Mouse (Mus musculus) limb, embryonic 14.5 days (tissue): ENCODE measurements around the gene Sult2b1. TPM values are rescaled to one million over a fixed set of nuclear protein-coding genes. Genes with fewer than 3 reads are reported as not detected.
A peak's percentile ranks its signal among the peaks of the same experiment; 100 is the strongest.

Experiments used
- ATAC-seq: fragments of 200-750 bp; cut with Nextera tagmentation; 2 replicates; pipeline ENCODE4 v1.8.0; 2017; ENCODE audit warnings: low read depth, moderate number of reproducible peaks, moderate TSS enrichment; ENCODE audit not compliant: low FRiP score
- DNase-seq: peaks from one replicate; pipeline ENCODE4 v3.0.0-alpha.2; 2015; ENCODE audit warnings: low spot score
- H3K27ac ChIP-seq: fragments of 300-500 bp; sonication (generic); replicated peaks from 2 replicates; pipeline ENCODE4 v1.5.1; 2014; ENCODE audit warnings: low read depth, mild to moderate bottlenecking, low read length, moderate library complexity, mixed read lengths
- H3K27me3 ChIP-seq: fragments of 300-500 bp; sonication (generic); 2 replicates; pipeline ENCODE4 v1.6.1; 2014; ENCODE audit warnings: low read length, mixed read lengths; ENCODE audit not compliant: control insufficient read depth, insufficient read depth
- H3K36me3 ChIP-seq: fragments of 300-500 bp; sonication (generic); 2 replicates; pipeline ENCODE4 v1.6.1; 2014; ENCODE audit warnings: mild to moderate bottlenecking, low read length, moderate library complexity, mixed read lengths; ENCODE audit not compliant: control insufficient read depth, insufficient read depth
- H3K4me1 ChIP-seq: fragments of 300-500 bp; sonication (generic); 2 replicates; pipeline ENCODE4 v1.6.1; 2014; ENCODE audit warnings: antibody characterized with exemption, low read length, mixed read lengths; ENCODE audit not compliant: control insufficient read depth, insufficient read depth
- H3K4me2 ChIP-seq: fragments of 300-500 bp; sonication (generic); replicated peaks from 2 replicates; pipeline ENCODE4 v1.6.1; 2014; ENCODE audit warnings: low read depth, mild to moderate bottlenecking, low read length, moderate library complexity; ENCODE audit not compliant: severe bottlenecking
- H3K4me3 ChIP-seq: fragments of 300-500 bp; sonication (generic); replicated peaks from 2 replicates; pipeline ENCODE4 v1.5.1; 2014; ENCODE audit warnings: low read length
- H3K9ac ChIP-seq: fragments of 300-500 bp; sonication (generic); 2 replicates; pipeline ENCODE4 v1.6.1; 2014; ENCODE audit warnings: mild to moderate bottlenecking, low read depth, low read length, moderate library complexity; ENCODE audit not compliant: severe bottlenecking
- H3K9me3 ChIP-seq: fragments of 300-500 bp; sonication (generic); 2 replicates; pipeline ENCODE4 v1.6.1; 2016; ENCODE audit warnings: low read length; ENCODE audit not compliant: control insufficient read depth
- POLR2A ChIP-seq: fragments of 200-500 bp; IDR thresholded peaks from 2 replicates; pipeline ENCODE4 v1.8.0; 2012; ENCODE audit warnings: inconsistent platforms, mild to moderate bottlenecking, moderate library complexity, borderline replicate concordance; ENCODE audit not compliant: insufficient read depth, insufficient read length; ENCODE audit errors: extremely low read depth
- WGBS: fragments of 180-500 bp; shearing (Covaris S2); extraction: QIAGEN DNeasy Blood & Tissue Kit; methylation state at CpG from one replicate; pipeline ENCODE4 v1.1.7; 2014; 5-methylcytosine and 5-hydroxymethylcytosine counted together
- polyA plus RNA-seq, 2 experiments: library from polyadenylated mRNA; depleted of rRNA in 1 of 2; stranded (reverse) in 1 of 2; unstranded in 1 of 2; fragments of >200 nt; fragmentation: Nextera tagmentation in 1 of 2; extraction: Ambion mirVana in 1 of 2; gene quantifications; 2 replicates each; pipeline versions ENCODE4 v1.2.1 to v1.2.3; 2012 to 2014

The Sult2b1 gene
- polyA plus RNA-seq, 2 experiments: 8.9 to 31.7 TPM

DNA sequence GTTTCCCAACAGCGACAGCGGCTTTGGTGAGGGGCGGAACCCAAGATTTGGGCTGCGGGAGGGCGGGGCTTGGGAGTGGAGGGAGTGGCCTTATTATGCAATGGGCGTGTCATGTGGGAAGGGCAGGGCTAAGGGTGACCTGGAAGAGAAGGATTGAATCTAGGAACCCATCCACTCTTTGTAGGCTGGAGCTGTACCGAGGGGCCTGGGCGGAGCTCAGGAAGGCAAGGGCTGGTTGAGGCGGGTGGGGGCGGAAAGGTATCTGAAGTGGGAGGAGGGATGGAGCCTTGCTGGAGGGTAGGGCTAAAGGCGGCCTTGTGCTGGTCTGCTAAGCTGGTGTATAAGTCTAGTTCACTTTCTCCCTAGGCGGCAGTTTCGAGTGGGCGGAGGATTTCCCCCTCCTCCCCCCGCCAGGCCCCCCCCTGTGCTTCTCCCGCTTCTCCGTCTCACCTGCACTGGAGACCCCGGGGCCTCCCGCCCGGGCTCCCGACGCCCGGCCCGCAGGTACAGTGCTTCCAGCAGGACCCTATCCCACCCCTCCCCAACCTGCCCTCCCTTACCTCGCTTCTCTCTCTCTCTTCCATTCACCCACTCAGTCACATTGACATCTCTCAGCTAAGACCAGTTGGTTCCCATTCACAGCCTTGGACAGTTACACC is 16.2 kb upstream of the Sult2b1 start:
- peaks cover 22% of the 10 kb centered on the region for H3K4me1 ChIP-seq
- ATAC-seq (0 out of 2 replicates have a peak, but pooled peaks have one; percentile 27), DNase-seq (no peak)
- TF ChIP-seq POLR2A: no peak
- no peaks in the 10 kb centered on the region; the same call in 1 of the 2 replicates for H3K9me3 ChIP-seq
- WGBS: 23% methylated on average over 21 of the region's 25 CpGs
- peak overlapping the region; percentile 8; the same call in 1 of the 2 replicates for H3K4me3 ChIP-seq
- no peak overlapping the region for H3K27ac ChIP-seq
- peaks cover 23% of the 10 kb centered on the region; the same call in 1 of the 2 replicates for H3K27me3 ChIP-seq
- peak overlapping the region; percentile 30 for H3K4me2 ChIP-seq
- H3K9ac ChIP-seq: no peak overlapping the region
- H3K36me3 ChIP-seq: peaks cover 22% of the 10 kb centered on the region

DNA sequence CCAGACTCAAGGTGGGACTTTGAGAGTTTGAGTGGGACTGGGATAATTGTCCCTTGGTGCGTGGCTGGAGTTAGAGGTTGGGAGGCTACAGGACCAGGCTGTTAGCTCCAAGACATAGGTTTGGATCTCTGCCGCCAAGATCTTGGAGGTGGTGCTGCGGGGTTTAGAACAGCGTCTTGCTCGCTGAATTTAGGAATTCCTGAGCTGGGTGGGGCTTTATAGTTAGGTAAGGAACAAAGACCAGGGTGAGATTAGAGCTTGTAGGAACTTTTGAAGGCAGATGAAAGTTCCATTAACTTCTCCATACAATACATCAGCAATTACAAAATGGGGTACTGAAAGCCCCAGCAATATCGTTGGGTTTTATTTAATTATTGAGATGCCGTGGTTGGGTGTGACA is 15.5 kb upstream of the Sult2b1 start:
- peaks cover 23% of the 10 kb centered on the region; the same call in 1 of the 2 replicates for H3K27me3 ChIP-seq
- WGBS: 35% methylated on average over 7 of the region's 7 CpGs
- TF ChIP-seq POLR2A: no peak
- no peak for ATAC-seq
- no peaks in the 10 kb centered on the region; the same call in 1 of the 2 replicates for H3K9me3 ChIP-seq
- H3K4me1 ChIP-seq: peaks cover 22% of the 10 kb centered on the region
- no peak overlapping the region for H3K9ac ChIP-seq
- H3K36me3 ChIP-seq: peaks cover 29% of the 10 kb centered on the region
- peak overlapping the region; percentile 30; the same call in 1 of the 2 replicates for H3K4me2 ChIP-seq
- H3K4me3 ChIP-seq: 0 out of 2 replicates have a peak overlapping the region, but pooled peaks have one; percentile 8
- DNase-seq: no peak
- no peak overlapping the region for H3K27ac ChIP-seq

DNA sequence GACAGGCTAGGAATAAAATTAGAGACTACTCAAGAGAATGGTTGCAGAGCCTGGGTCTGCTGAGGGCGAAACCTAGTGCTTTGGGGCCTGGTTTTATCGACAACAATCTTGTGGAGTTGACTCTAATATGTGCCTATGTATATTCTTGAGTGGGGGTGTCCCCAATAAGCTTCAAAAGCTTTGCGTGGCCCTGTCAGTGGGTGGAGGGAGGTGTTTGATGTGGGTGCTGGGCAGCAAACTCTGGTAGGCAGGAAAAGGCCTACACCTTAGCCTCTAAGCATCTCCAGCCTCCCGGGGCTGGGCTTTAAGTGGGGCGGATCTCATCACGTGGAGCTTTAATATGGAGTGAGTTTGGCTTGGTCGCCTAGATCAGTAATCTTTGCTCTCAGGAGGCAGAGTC is 14.5 kb upstream of the Sult2b1 start:
- peak overlapping the region; percentile 45 for H3K4me3 ChIP-seq
- WGBS: 52% methylated on average over 7 of the region's 7 CpGs
- ATAC-seq: no peak
- H3K4me2 ChIP-seq: peak overlapping the region; percentile 82; the same call in 1 of the 2 replicates
- peaks cover 23% of the 10 kb centered on the region; the same call in 1 of the 2 replicates for H3K27me3 ChIP-seq
- H3K4me1 ChIP-seq: peaks cover 22% of the 10 kb centered on the region
- H3K9me3 ChIP-seq: no peaks in the 10 kb centered on the region; the same call in 1 of the 2 replicates
- peaks cover 39% of the 10 kb centered on the region for H3K36me3 ChIP-seq
- TF ChIP-seq POLR2A: no peak
- DNase-seq: no peak
- H3K9ac ChIP-seq: no peak overlapping the region
- no peak overlapping the region for H3K27ac ChIP-seq

DNA sequence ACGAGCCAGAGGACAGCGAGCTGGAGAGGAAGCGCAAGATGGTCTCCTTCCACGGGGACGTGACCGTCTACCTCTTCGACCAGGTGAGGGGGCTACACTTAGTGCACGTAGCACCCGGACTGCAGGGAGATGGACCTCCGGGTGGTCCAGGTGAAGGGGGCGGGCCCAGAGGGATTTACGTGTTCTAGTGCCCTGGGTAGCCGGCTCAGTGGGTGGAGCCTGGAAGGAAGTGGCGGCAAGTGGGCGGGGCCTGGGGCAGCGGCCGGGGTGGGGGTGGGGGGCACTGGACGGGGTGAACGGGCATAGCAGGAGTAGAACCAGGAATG is 14.0 kb upstream of the Sult2b1 start:
- Histone ChIP-seq H3K9ac (peak overlapping the region; percentile 57), H3K27ac (no peak overlapping the region), H3K9me3 (no peaks in the 10 kb centered on the region; the same call in 1 of the 2 replicates), H3K36me3 (peaks cover 44% of the 10 kb centered on the region), H3K4me1 (peaks cover 22% of the 10 kb centered on the region), H3K27me3 (peaks cover 23% of the 10 kb centered on the region; the same call in 1 of the 2 replicates), H3K4me2 (peak overlapping the region; percentile 82), H3K4me3 (peak overlapping the region; percentile 45)
- ATAC-seq: no peak
- no peak for TF ChIP-seq POLR2A
- 2% methylated on average over 18 of the region's 19 CpGs for WGBS
- no peak for DNase-seq

DNA sequence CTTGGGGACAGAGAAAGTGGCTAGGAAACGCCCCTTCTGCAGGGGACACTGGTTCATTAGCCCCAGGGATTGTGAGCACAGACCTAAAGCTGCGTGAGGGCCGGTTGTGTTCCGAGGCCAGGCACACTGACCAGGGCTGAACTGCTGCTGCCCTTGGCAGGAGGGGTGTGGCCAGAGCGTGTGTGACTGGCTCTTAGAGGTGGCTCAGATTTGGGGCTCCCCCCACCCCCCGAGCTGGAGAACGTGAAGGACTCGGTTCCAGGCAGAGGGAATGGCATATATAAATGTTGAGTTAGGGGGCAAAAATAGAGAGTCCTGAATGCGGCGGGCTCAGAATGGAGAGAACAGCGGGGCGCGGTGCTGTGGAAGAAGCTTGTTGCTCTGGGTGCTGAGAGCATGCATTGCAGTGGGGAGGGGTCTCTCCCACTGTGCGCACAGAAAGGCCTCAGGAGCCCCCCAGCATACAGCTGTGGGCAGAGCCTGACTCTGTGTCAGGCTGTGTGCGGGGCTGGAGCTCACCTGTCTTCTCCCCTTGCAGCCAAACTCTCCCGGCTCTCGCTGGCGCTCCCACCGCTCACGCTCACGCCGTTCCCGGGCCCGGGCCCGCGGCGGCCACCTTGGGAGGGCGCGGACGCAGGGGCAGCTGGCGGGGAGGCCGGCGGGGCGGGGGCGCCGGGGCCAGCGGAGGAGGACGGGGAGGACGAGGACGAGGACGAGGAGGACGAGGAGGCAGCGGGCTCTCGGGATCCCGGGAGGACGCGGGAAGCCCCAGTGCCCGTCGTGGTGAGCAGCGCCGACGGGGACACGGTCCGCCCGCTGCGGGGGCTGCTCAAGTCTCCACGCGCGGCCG is 13.4 kb upstream of the Sult2b1 start:
- ATAC-seq (no peak), DNase-seq (no peak)
- 2% methylated on average over 22 of the region's 60 CpGs for WGBS
- Histone ChIP-seq H3K27me3 (peaks cover 23% of the 10 kb centered on the region; the same call in 1 of the 2 replicates), H3K9me3 (no peaks in the 10 kb centered on the region; the same call in 1 of the 2 replicates), H3K4me1 (peaks cover 22% of the 10 kb centered on the region), H3K36me3 (peaks cover 47% of the 10 kb centered on the region), H3K9ac (peak overlapping the region; percentile 57), H3K4me2 (peak overlapping the region; percentile 82), H3K4me3 (peak overlapping the region; percentile 45), H3K27ac (no peak overlapping the region)
- TF ChIP-seq POLR2A: no peak
